Mouse (Mus musculus): ENCODE results near the gene BC005537. TPM values are rescaled to one million over a fixed set of nuclear protein-coding genes. Genes with fewer than 3 reads are reported as not detected.

BC005537 gene
- polyA plus RNA-seq (2014; fragmentation: Illumina TruSeq; extraction: RNeasy Lipid Tissue Mini Kit (QIAGEN cat#74804)) = 311 TPM

GRCm38 (mm10) chr13:24801308-24801921 is at the start of gene BC005537:
BC005537 (plus strand) TSS chr13:24801657.

DNA sequence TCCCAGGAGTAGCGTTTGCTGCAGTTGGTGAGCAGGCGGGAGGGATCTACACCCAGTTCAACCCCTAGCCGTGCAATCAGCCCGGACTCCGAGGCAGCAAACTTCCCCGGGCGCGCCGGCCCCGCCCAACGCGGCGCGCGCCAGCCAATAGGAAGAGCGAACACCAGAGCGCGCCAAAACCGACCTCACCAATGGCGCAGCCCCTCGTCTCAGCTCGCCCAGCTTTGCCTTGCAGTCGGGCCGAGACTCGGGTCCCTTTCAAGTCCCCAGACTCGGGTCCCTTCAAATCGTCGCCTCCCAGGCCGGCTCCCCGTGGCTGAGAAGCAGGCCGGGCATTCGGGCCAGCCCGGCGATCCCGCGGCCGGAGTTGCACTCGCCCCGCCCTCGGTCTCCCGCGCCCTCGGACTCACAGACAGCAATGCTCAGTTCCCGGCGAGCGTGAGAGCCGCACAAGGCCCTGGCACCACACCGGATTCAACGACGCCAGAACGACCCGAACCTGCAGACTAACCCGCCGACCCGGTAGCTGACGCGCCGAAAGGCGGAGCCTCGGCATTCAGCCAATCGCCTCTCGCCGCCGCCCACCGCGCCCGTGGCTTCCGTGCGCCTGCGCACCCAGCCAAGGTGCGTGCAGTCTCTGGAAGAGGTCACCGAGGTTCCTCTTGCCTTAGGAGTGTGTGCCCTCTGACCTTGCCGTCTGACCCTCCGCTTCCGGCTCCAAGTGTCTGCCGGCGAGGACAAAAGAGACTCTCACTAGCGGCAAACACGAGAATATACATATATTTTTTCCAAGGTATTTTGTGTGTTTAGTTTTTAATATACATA is 39.8 kb upstream of the BC005537 start, which contains the start of gene Gmnn:
Gmnn (minus strand) TSS at position 521 of the 825 bp plus-strand sequence.

DNA sequence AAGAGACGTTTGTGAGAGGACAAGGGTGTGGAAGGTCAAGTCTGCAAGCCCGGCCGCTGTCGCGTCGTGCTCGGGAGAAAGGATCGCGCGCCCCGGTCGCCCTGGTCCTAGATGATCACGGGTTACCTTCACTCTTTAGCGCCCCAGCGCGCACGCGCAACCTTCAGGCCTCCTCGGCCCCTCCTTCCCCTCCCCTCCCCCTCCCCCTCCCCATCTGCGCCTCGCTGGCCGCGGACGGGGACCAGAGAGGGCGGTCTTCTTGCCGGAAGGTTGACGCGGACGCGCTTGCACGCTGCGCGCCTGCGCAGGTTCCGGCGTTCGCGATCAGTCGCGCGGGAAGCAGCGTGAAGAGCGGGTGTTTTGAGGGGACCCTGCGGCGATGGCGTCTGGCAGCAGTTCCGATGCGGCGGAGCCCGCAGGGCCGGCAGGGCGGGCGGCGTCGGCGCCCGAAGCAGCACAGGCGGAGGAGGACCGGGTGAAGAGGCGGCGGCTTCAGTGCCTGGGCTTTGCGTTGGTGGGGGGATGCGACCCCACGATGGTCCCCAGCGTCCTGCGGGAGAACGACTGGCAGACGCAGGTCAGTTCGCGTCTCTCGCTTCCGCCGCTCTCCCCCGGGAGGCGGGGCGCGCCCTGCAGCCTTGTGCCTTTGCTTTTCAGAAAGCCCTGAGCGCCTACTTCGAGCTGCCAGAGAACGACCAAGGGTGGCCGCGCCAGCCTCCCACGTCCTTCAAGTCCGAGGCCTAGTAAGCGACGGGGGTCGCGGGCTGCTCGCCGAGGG is 30.1 kb downstream of the BC005537 start, which contains the start of the genes Acot13 and Tdp2:
Acot13 (minus strand) TSS at position 188 of the 778 bp plus-strand sequence.
Tdp2 (plus strand) TSS at position 327 of the 778 bp plus-strand sequence.

GRCm38 (mm10) chr13:24844983-24845955 is 43.8 kb downstream of the BC005537 start, which contains the start of gene D130043K22Rik:
D130043K22Rik (plus strand) TSS chr13:24845135.

Other genes starting within 250 kb of the BC005537 start
- 4.8 TPM for gene Ripor2, start 219.5 kb upstream of the BC005537 start, polyA plus RNA-seq (2014; fragmentation: Illumina TruSeq; extraction: RNeasy Lipid Tissue Mini Kit (QIAGEN cat#74804))
- gene Armh2, start 60.4 kb upstream of the BC005537 start, polyA plus RNA-seq (2014; fragmentation: Illumina TruSeq; extraction: RNeasy Lipid Tissue Mini Kit (QIAGEN cat#74804)) = not detected
- 40.4 TPM for gene Gmnn, start 39.7 kb upstream of the BC005537 start, polyA plus RNA-seq (2014; fragmentation: Illumina TruSeq; extraction: RNeasy Lipid Tissue Mini Kit (QIAGEN cat#74804))
- 58.9 TPM for gene Acot13, start 29.9 kb downstream of the BC005537 start, polyA plus RNA-seq (2014; fragmentation: Illumina TruSeq; extraction: RNeasy Lipid Tissue Mini Kit (QIAGEN cat#74804))
- 119 TPM for gene Tdp2, start 30.0 kb downstream of the BC005537 start, polyA plus RNA-seq (2014; fragmentation: Illumina TruSeq; extraction: RNeasy Lipid Tissue Mini Kit (QIAGEN cat#74804))
- 0.74 TPM for gene D130043K22Rik, start 43.5 kb downstream of the BC005537 start, polyA plus RNA-seq (2014; fragmentation: Illumina TruSeq; extraction: RNeasy Lipid Tissue Mini Kit (QIAGEN cat#74804))
- gene Aldh5a1, start 136.0 kb downstream of the BC005537 start, polyA plus RNA-seq (2014; fragmentation: Illumina TruSeq; extraction: RNeasy Lipid Tissue Mini Kit (QIAGEN cat#74804)) = 18.3 TPM
- gene Gpld1, start 141.5 kb downstream of the BC005537 start, polyA plus RNA-seq (2014; fragmentation: Illumina TruSeq; extraction: RNeasy Lipid Tissue Mini Kit (QIAGEN cat#74804)) = 1.1 TPM
- 31.6 TPM for gene Mrs2, start 218.7 kb downstream of the BC005537 start, polyA plus RNA-seq (2014; fragmentation: Illumina TruSeq; extraction: RNeasy Lipid Tissue Mini Kit (QIAGEN cat#74804))